Mouse (Mus musculus): ENCODE measurements at regions not wholly inside any gene's neighbourhood (a gene's known extent, or its start where the extent isn't known, plus 50 kb on each side); places are given as distances from the start of the nearest gene placed in this dataset.

DNA sequence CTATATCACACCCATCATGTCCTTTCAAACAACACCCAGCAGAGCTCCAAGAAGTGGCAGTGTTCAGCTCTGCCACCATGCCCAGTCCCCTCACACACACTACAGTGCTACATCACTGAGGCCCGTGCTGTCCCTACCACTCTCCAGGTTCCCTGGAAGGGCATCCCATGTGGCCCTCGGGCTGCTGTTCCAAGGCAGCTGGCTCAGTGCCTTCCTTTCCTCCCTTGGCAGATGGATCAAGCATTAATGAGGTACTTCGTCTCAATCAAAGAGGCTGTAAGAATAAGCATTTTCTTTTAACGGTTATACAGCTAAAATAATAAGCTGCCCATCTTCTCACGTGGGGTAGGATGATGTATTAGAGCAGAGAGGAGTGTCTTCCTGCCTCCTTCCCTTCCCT lies 123.2 kb downstream of the Rpl14 start:
- TF ChIP-seq CTCF (IDR thresholded peaks at IDR 0.05; ENCODE audit: low read depth, low read length) = no peak
- no peak for TF ChIP-seq POLR2A (IDR thresholded peaks at IDR 0.05; ENCODE audit: insufficient read depth, low read length)

Measured in ES-Bruce4 (cell line).